Mouse (Mus musculus) 416B (cell line): Measurements from ENCODE around the gene Tfdp2.

Experiments used
- DNase-seq: peaks from one replicate; pipeline ENCODE4 v3.0.0; 2011; ENCODE audit warnings: low read depth

Tfdp2 gene

GRCm38 (mm10) chr9:96371075-96371474 lies 175.0 kb downstream of the Tfdp2 start:
- no peak for DNase-seq
